Mouse (Mus musculus) sigmoid colon, adult 10 weeks (tissue): ENCODE results near the gene Gadd45g. TPM values are rescaled to one million over a fixed set of nuclear protein-coding genes. Genes with fewer than 3 reads are reported as not detected.

Experiments
- polyA plus RNA-seq: library from polyadenylated mRNA; stranded (reverse); fragments of 350-450 nt; fragmentation: Illumina TruSeq; extraction: RNeasy Lipid Tissue Mini Kit (QIAGEN cat#74804); gene quantifications from one replicate; pipeline ENCODE4 v1.2.3, GENCODE M21; 2014; ENCODE audit warnings: low read depth, low replicate concordance

The Gadd45g gene
- polyA plus RNA-seq = not detected

GRCm38 (mm10) chr13:51846301-51846867 lies at the start of gene Gadd45g:
TSS of gene Gadd45g (plus strand) at chr13:51846678.

Other genes with a start within 250 kb of the Gadd45g start
- 198 TPM for gene Cks2, start 201.4 kb upstream of the Gadd45g start, polyA plus RNA-seq
- gene Secisbp2, start 195.0 kb upstream of the Gadd45g start, polyA plus RNA-seq = 12.6 TPM
- gene Sema4d, start 52.9 kb upstream of the Gadd45g start, polyA plus RNA-seq = 6.4 TPM